Mouse (Mus musculus) midbrain, embryonic 10.5 days (tissue): ENCODE measurements around the gene Cep131. TPM values are rescaled to one million over a fixed set of nuclear protein-coding genes. Genes with fewer than 3 reads are reported as not detected.

Experiments
- DNase-seq: peaks from one replicate; pipeline ENCODE4 v3.0.0-alpha.2; 2017; ENCODE audit warnings: low spot score
- H3K27ac ChIP-seq: fragments of 300-500 bp; sonication (generic); replicated peaks from 2 replicates; pipeline ENCODE4 v1.5.1; 2016; ENCODE audit warnings: mild to moderate bottlenecking
- H3K27me3 ChIP-seq: fragments of 300-500 bp; sonication (generic); 2 replicates; pipeline ENCODE4 v1.6.1; 2016; ENCODE audit warnings: low read depth, mild to moderate bottlenecking; ENCODE audit not compliant: poor library complexity, severe bottlenecking
- H3K36me3 ChIP-seq: fragments of 300-500 bp; sonication (generic); 2 replicates; pipeline ENCODE4 v1.6.1; 2016; ENCODE audit warnings: mild to moderate bottlenecking, moderate library complexity
- H3K4me1 ChIP-seq: fragments of 300-500 bp; sonication (generic); 2 replicates; pipeline ENCODE4 v1.6.1; 2016
- H3K4me3 ChIP-seq: fragments of 300-500 bp; sonication (generic); 2 replicates; pipeline ENCODE4 v1.5.1; 2016; ENCODE audit warnings: mild to moderate bottlenecking, moderate library complexity
- H3K9me3 ChIP-seq: fragments of 300-500 bp; sonication (generic); replicated peaks from 2 replicates; pipeline ENCODE4 v1.6.1; 2016; ENCODE audit warnings: mild to moderate bottlenecking
- WGBS: fragments of 180-500 bp; shearing (Covaris S2); methylation state at CpG from one replicate; pipeline ENCODE4 v1.1.7; 2016; 5-methylcytosine and 5-hydroxymethylcytosine counted together
- polyA plus RNA-seq: library from polyadenylated mRNA; unstranded; fragments of >200 nt; fragmentation: Nextera tagmentation; extraction: Ambion mirVana; gene quantifications from 2 replicates; pipeline ENCODE4 v1.2.1, GENCODE M21; 2016

Cep131 gene
- polyA plus RNA-seq, 1 experiment from 2014 or later = 38.1 TPM

DNA sequence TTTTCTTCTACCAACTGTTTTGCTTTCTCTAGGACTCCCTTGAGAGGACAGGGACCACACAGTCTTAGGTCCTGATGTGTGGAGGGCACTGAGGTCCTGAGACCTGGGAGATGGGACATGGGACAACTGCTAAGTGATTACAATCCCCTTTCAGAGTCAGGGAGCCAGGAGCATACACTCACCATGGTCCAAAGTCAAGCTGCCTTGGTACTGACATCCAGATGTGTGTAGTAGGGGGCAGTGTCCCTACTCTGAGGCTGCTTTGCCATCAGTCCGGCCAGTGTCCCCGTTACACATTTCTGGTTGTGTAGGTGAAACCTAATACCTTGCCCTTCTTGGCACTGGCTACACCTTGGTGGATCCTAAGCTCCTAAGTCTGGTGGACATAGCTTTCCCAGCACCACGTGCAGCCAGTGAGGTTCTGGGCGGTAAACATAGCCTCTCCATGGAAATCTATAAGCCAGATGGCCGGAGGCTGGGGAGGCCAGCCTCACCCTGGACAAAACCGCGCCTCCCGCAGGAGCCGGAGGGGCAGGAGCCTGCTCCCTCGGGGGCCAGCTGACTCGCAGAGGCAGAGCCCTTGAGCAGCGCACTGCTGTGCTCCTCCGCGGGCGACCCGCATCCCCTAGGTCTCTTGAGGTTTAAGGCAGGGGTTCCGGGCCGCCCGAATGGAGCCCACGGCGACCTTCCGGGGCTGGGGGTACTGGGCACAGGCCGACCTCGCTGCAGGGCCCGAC is 568 bp downstream of the Cep131 start:
- Histone ChIP-seq H3K9me3 (no peaks in the 10 kb centered on the region), H3K27me3 (no peaks in the 10 kb centered on the region), H3K27ac (peak overlapping the region; percentile 92), H3K4me1 (peaks cover 27% of the 10 kb centered on the region), H3K36me3 (peaks cover 44% of the 10 kb centered on the region), H3K4me3 (peak overlapping the region; percentile 76)
- no peak for DNase-seq
- WGBS = under 1% methylated on average over 25 of the region's 25 CpGs

GRCm38 (mm10) chr11:120080282-120080681 is 6.3 kb downstream of the Cep131 start:
- 94% methylated on average over 6 of the region's 6 CpGs for WGBS
- peaks cover 11% of the 10 kb centered on the region for H3K4me1 ChIP-seq
- H3K27me3 ChIP-seq = no peaks in the 10 kb centered on the region
- no peaks in the 10 kb centered on the region for H3K9me3 ChIP-seq
- H3K4me3 ChIP-seq = no peak overlapping the region
- H3K36me3 ChIP-seq = peaks cover 94% of the 10 kb centered on the region
- DNase-seq = no peak
- no peak overlapping the region for H3K27ac ChIP-seq

DNA sequence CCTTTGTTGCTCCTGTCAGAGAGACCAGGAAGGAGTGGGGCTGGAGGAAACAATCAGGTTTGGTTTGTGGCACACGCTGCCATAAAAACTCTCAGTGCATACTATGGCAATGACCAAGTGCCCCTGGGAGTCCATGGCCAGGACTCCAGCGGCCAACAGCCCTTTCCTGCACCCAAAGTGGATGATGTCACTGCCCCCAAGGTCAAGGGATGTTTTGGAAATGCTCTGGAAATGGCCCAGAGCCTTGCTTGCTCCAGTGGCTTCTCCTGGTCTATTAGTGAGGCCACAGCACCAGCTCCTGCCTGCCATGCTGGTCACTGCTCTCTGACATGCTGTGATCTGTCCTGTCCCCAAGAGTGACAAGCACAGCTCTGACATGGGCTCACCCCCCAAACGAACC is 10.4 kb downstream of the Cep131 start:
- 84% methylated on average over 3 of the region's 3 CpGs for WGBS
- H3K36me3 ChIP-seq = peaks cover 100% of the 10 kb centered on the region
- no peaks in the 10 kb centered on the region for H3K9me3 ChIP-seq
- DNase-seq = no peak
- no peak overlapping the region for H3K4me3 ChIP-seq
- H3K27me3 ChIP-seq = peaks cover 20% of the 10 kb centered on the region
- peaks cover 11% of the 10 kb centered on the region for H3K4me1 ChIP-seq
- H3K27ac ChIP-seq = no peak overlapping the region

DNA sequence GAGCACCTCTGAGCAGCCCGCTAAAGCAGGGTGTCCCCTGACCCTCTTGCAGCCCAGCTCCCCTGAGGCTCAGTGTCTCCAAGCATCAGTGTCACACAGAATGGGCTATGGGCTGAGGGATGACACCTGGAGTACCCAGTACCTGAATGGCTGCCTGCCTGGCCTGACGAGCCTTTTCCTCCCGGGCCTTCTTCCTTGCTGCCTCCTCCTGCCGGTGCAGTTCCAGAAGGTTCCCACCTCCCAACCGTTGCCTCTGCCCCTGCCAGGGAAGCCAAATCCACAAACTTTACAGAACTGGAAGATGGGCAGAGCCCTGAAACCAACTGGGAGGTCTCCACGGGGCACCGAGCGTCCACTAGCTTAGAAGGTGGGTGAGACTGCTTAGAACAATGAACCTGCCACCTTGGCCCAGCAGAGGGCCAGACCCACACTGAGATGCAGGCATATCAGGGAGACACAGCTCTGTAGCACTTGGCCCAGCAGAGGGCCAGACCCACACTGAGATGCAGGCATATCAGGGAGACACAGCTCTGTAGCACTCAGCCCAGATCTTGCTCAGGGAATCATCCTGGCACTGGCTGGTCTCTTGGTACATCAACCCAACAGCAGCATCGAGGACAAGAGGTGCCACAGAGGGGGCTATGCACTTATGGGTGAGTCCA is 13.5 kb downstream of the Cep131 start:
- H3K27me3 ChIP-seq = peaks cover 46% of the 10 kb centered on the region
- H3K36me3 ChIP-seq = peaks cover 100% of the 10 kb centered on the region
- H3K27ac ChIP-seq = no peak overlapping the region
- H3K9me3 ChIP-seq = no peaks in the 10 kb centered on the region
- no peak for DNase-seq
- no peak overlapping the region for H3K4me3 ChIP-seq
- H3K4me1 ChIP-seq = peaks cover 29% of the 10 kb centered on the region
- 86% methylated on average over 9 of the region's 9 CpGs for WGBS

GRCm38 (mm10) chr11:120071731-120072320 is 14.8 kb downstream of the Cep131 start:
- H3K27ac ChIP-seq = peak overlapping the region; percentile 33
- no peak overlapping the region for H3K4me3 ChIP-seq
- H3K36me3 ChIP-seq = peaks cover 100% of the 10 kb centered on the region
- no peak for DNase-seq
- peaks cover 29% of the 10 kb centered on the region for H3K4me1 ChIP-seq
- no peaks in the 10 kb centered on the region for H3K9me3 ChIP-seq
- WGBS = 75% methylated on average over 7 of the region's 7 CpGs
- H3K27me3 ChIP-seq = peaks cover 50% of the 10 kb centered on the region

- H3K9me3 ChIP-seq = no peaks in the 10 kb centered on the region
- H3K4me3 ChIP-seq = no peak overlapping the region
- whole genome bisulfite sequencing = 28% methylated on average over 12 of the region's 12 CpGs
- H3K36me3 ChIP-seq = peaks cover 100% of the 10 kb centered on the region
- peak overlapping the region; percentile 33; the same call in 1 of the 2 replicates for H3K27ac ChIP-seq
- peak; percentile 46 for DNase-seq
- peaks cover 29% of the 10 kb centered on the region for H3K4me1 ChIP-seq
- H3K27me3 ChIP-seq = peaks cover 54% of the 10 kb centered on the region
Measured at GRCm38 (mm10) chr11:120071065-120071464, 15.6 kb downstream of the Cep131 start.

DNA sequence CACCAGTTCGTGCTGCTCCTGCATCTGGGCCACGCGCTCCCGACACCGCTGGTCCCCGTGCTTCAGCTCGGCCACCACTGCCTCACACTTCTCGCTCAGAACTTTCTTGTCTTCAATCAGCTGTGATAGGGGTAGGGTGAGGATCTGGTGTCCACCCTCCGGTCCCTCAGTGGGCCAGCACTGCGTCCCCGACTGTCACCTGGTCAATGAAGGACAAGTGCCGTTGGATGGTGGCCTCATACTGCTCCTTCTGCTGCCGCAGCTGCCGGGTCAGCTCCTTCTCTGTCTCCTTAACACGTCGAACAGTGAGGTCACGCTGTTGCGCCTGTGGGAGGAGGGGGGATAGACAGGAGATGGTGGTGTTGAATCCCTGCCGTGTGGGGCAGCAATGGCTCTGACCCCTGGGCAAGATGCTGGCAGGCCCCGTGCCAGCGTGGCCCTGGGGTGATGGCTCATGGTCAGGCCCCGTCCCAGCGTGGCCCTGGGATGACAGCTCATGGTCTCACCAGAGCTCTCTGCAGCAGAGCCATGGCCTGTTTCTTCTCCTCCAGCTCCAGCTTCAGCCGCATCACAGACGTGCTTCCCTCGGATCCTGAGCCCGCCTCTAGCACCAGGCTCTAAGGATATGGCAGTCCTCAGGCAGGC is 16.2 kb downstream of the Cep131 start:
- H3K4me3 ChIP-seq = no peak overlapping the region
- H3K9me3 ChIP-seq = no peaks in the 10 kb centered on the region
- peaks cover 54% of the 10 kb centered on the region for H3K27me3 ChIP-seq
- H3K36me3 ChIP-seq = peaks cover 100% of the 10 kb centered on the region
- DNase-seq = no peak
- no peak overlapping the region for H3K27ac ChIP-seq
- H3K4me1 ChIP-seq = peaks cover 33% of the 10 kb centered on the region
- WGBS = 89% methylated on average over 27 of the region's 27 CpGs

GRCm38 (mm10) chr11:120069261-120069660 is 17.4 kb downstream of the Cep131 start:
- WGBS = 70% methylated on average over 11 of the region's 11 CpGs
- Histone ChIP-seq H3K27ac (no peak overlapping the region), H3K4me3 (no peak overlapping the region), H3K27me3 (peaks cover 54% of the 10 kb centered on the region), H3K4me1 (peaks cover 39% of the 10 kb centered on the region), H3K36me3 (peaks cover 100% of the 10 kb centered on the region), H3K9me3 (no peaks in the 10 kb centered on the region)
- no peak for DNase-seq

- DNase-seq = no peak
Measured at GRCm38 (mm10) chr11:120067834-120068233, 18.8 kb downstream of the Cep131 start.

GRCm38 (mm10) chr11:120065291-120065690 is 21.3 kb downstream of the Cep131 start:
- Histone ChIP-seq H3K27ac (peak overlapping the region; percentile 33; the same call in 1 of the 2 replicates), H3K36me3 (peaks cover 77% of the 10 kb centered on the region), H3K4me1 (peaks cover 19% of the 10 kb centered on the region), H3K27me3 (peaks cover 29% of the 10 kb centered on the region), H3K4me3 (no peak overlapping the region), H3K9me3 (no peaks in the 10 kb centered on the region)
- 40% methylated on average over 10 of the region's 10 CpGs for WGBS
- peak; percentile 51 for DNase-seq

More at GRCm38 (mm10) chr11:120067834-120068233, 18.8 kb downstream of the Cep131 start:
- peaks cover 39% of the 10 kb centered on the region for H3K4me1 ChIP-seq
- WGBS = 46% methylated on average over 17 of the region's 17 CpGs
- no peak overlapping the region for H3K4me3 ChIP-seq
- no peak overlapping the region for H3K27ac ChIP-seq
- H3K36me3 ChIP-seq = peaks cover 100% of the 10 kb centered on the region
- H3K9me3 ChIP-seq = no peaks in the 10 kb centered on the region
- peaks cover 46% of the 10 kb centered on the region for H3K27me3 ChIP-seq

DNA sequence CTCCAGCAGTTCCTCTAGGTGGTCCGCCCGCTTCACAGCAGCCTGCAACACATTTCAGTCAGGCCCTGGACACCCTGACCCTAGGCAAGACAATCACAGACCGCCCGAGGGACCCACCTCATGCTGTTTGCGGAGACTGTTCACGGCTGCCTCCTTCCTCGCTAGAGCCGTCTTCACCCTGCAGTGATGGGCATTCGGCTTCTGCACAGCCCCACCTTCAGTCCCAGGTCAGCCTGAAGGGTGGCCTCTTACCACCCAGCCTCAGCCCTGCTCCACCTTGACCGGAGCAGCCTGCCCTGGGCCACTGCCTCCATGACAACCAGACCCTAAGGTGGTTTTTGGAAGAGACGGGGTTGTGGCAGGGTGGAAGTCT is 22.0 kb downstream of the Cep131 start:
- Histone ChIP-seq H3K9me3 (no peaks in the 10 kb centered on the region), H3K4me1 (peaks cover 17% of the 10 kb centered on the region), H3K27ac (no peak overlapping the region), H3K4me3 (no peak overlapping the region), H3K27me3 (peaks cover 22% of the 10 kb centered on the region), H3K36me3 (peaks cover 71% of the 10 kb centered on the region)
- WGBS = 92% methylated on average over 11 of the region's 11 CpGs
- no peak for DNase-seq

- 91% methylated on average over 13 of the region's 13 CpGs for WGBS
- no peak for DNase-seq
- H3K36me3 ChIP-seq = peaks cover 66% of the 10 kb centered on the region
- no peak overlapping the region for H3K27ac ChIP-seq
- no peaks in the 10 kb centered on the region for H3K9me3 ChIP-seq
- H3K4me1 ChIP-seq = peaks cover 15% of the 10 kb centered on the region
- no peak overlapping the region for H3K4me3 ChIP-seq
- H3K27me3 ChIP-seq = peaks cover 17% of the 10 kb centered on the region
Measured at GRCm38 (mm10) chr11:120064006-120064667, 22.5 kb downstream of the Cep131 start.
